Mouse (Mus musculus) thymus, postnatal 0 days (tissue): Measurements from ENCODE around the gene Adgrf5. TPM values are rescaled to one million over a fixed set of nuclear protein-coding genes. Genes with fewer than 3 reads are reported as not detected.

ENCODE experiments used
- DNase-seq: peaks from one replicate; pipeline ENCODE4 v3.0.0-alpha.2; 2015; ENCODE audit warnings: low spot score
- polyA plus RNA-seq: library from polyadenylated mRNA; unstranded; fragments of >200 nt; fragmentation: Nextera tagmentation; extraction: Ambion mirVana; gene quantifications from 2 replicates; pipeline ENCODE4 v1.2.1, GENCODE M21; 2015

The Adgrf5 gene
- polyA plus RNA-seq, 1 experiment from 2014 or later: 2.4 TPM

DNA sequence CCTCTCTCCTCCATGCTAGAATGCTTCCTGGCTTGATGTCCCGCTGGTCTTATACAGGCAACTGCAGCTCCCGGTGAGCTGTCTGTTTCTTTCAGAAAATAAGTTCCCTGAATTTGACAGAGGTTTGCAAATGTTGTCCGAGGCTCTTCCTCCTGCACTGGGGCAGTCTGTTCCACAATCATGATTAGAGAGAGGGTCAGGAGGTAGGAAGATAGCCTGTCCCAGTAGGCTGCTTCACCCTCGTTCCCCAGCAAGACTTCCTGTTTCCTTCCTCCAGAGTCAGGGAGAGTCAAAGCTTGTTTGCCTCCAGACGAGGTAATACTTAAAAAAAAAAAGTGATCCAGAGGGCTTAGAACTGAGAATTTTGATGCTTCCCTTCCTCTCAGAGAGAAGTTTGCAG, 16.3 kb downstream of the Adgrf5 start:
- DNase-seq: no peak

DNA sequence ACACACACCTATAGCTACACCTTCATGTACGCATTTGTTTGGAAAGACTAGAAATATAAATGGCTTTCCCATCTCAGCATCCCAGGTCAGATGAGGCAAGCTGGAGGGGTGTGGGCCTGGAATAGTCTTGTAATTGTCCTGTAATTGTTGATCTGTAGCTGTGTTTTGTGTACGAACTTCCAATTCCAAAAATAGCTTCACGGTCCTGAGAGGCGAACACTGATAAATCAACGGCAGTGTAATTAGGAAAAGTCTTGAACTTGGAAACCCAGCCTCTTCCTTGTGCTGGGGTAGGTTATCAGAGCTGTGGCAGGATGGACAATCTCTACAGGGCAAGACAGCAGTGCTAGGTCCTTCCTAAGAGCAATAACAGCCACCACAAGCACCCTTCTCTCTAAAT, 18.5 kb downstream of the Adgrf5 start:
- no peak for DNase-seq

- DNase-seq: no peak
Observed at GRCm38 (mm10) chr17:43386331-43386730, 26.1 kb downstream of the Adgrf5 start.

- no peak for DNase-seq
Observed at GRCm38 (mm10) chr17:43387171-43387570, 26.9 kb downstream of the Adgrf5 start.

GRCm38 (mm10) chr17:43389256-43389655, 29.0 kb downstream of the Adgrf5 start:
- no peak for DNase-seq

- DNase-seq: no peak
Observed at GRCm38 (mm10) chr17:43392191-43392590, 31.9 kb downstream of the Adgrf5 start.

DNA sequence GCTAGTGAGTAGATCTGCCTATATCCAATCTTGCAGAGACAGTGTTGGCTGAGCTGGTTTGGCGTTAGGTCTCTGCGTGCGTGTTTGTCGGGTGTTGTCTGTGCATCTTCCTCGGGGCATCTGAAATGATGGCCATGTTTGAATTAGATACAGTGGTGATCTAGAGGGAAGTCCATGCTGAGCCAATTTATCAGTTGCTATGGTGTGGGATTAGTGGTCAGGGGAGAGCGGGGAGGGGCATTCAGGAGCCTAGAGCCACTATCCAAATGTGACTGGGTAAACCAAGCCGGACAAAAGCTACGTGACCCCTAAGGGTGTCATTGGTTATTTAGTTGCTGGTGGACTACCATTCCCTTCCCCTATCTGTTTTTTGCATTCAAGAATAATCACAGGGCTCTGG, 33.4 kb downstream of the Adgrf5 start:
- no peak for DNase-seq

GRCm38 (mm10) chr17:43395400-43396258, 35.4 kb downstream of the Adgrf5 start:
- DNase-seq: no peak

DNA sequence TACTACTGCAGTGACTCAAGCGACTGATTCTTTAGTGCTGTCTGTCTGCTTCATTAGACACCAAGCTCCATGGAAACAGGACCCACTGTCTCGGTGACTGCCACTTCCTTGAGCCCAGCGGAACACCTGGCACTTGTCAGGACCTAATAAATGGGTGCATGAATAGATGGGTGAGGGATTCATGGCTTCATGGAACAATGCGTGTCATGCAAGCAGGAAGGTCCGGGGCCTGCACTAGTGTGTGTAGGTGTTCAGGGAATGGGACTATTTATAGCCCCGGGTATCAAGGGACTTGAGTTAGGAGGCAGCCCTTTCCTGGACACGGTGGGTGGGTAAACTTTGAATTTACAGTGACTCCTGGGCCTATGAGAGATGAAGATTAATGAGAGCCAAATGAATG, 38.4 kb downstream of the Adgrf5 start:
- DNase-seq: no peak

DNA sequence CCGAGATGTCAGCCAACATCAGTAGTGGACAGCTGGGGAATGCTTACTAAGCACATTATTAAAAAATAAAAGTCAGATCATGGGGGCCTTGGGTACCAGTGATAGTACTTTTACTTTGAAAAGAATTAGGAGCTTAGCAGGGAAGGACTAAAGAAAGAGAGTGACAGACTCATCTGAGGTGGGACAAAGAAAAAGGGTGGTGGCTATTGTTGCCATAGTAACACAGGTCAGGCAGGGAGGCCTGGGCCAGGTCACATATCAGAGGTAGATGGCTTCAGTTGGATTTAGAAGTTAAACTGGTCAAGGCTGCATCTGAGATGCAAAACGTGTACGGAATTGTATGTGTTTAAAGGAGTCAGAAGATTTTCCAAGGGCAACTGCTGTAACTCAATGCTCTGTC, 38.9 kb downstream of the Adgrf5 start:
- no peak for DNase-seq

DNA sequence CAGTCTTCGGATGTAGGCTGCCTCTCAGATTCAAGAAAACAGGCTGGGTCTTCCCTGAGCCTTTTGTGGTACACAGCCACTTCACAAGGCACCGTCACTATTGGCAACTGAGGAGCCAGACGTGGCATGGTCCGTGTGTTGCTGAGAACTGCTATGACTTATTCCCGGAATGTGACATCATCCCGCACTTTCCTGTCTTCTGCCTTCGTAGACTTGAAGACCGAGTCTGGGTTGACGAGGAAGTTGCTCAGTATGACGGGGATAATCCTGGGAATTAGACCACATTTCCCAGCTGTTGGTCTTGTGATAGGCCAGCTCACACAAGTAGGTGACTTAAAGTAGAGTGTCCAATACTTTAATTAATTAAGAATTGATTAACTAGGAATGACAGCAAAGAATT, 40.2 kb downstream of the Adgrf5 start:
- no peak for DNase-seq

DNA sequence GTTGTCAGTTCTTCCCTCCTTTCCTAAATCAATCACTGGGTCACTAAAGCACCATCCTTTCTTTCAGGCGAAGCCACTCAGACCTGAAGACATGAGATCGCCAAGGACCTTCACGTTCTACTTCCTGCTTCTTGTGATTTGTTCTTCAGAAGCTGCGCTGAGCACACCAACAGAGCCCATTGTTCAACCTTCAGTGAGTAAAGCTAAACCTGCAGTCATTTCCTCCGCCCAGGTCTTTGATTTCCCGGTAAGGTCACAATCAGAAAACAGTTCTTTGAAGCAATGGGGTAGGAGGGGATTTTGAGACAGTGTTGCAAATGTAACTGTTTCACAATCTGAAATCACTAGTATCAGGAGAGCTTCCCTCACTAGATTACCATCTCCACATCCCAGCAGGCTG, 43.6 kb downstream of the Adgrf5 start:
- DNase-seq: no peak

DNA sequence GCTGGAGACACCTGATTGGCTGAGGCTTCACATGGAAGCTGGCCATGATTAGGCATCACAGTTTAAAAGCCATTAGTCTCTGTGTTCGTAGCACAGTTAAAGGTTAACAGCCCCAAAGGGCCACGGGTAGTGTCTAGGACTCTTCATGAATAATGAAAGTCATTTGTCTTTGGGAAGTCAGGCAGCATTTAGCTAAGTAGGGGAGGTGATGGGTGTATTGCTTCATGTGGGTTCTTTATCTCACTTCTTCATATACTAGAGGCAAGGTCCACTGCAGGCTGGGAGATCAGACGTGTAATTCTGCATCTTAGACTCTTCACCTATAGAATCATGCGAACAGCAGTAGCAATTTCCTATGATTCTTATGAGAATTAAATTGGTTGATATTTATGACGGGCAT, 44.2 kb downstream of the Adgrf5 start:
- DNase-seq: no peak

GRCm38 (mm10) chr17:43406321-43406720, 46.1 kb downstream of the Adgrf5 start:
- no peak for DNase-seq

- no peak for DNase-seq
Observed at GRCm38 (mm10) chr17:43407548-43407947, 47.3 kb downstream of the Adgrf5 start.

- no peak for DNase-seq
Observed at GRCm38 (mm10) chr17:43413182-43413581, 52.9 kb downstream of the Adgrf5 start.

GRCm38 (mm10) chr17:43419204-43419603, 59.0 kb downstream of the Adgrf5 start:
- DNase-seq: no peak

DNA sequence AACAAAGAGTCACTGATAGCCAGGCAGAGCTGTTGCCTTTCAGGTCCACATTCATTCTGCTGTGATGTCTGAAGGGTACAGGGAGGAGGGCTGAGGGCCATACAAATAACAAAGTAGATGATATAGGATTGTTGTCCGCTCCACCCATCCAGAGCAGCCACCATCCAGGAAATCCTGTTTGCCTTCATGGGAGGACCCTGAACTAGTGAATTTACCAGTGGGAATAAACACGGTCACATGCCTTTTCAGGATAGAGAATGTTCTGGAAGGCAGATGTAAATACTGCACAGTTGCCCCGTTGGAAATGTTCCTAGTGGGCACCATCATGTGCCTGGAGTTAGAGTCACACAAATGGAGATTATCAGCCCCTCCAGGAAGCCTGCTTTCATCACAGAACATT, 60.1 kb downstream of the Adgrf5 start:
- DNase-seq: no peak

GRCm38 (mm10) chr17:43423953-43424352, 63.7 kb downstream of the Adgrf5 start:
- DNase-seq: no peak

DNA sequence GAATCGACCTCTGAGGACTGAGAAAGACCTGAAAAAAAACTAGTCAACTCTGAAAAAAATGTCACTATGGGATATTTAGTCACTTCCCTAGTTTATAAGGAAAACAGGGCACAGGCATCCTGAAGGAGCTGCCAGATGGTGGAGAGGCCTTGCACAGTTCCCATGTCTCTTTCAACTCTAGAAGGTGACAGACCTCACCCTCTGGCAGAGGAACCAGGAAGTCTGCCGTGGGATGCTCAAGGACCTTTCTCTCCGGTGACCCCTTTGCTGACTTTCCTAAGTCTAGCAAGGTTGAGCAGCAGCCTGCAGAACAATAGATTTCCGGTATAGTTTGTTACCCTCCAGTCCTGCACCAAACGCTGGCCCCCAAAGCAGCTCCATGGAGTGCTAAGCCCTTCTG, 71.4 kb downstream of the Adgrf5 start:
- no peak for DNase-seq

DNA sequence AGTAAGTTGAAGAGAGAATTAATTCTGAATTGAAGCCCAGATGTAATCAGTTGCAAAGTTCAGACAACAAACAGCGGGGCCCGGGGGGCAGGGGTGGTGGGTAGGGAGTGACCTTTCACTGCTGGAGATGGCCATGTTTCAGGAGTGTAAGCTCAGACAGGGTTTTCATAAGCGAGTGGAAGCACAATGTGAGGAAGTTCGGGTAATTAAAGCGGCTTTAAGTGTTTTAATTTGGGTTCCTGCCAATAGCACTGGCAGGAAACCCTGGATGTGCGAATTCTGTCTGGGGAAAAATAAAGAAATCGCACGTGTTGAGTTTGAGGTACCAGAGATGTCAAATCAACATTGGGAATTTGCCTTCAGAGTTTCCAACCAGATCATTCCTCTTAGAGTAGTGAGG, 74.2 kb downstream of the Adgrf5 start:
- no peak for DNase-seq

DNA sequence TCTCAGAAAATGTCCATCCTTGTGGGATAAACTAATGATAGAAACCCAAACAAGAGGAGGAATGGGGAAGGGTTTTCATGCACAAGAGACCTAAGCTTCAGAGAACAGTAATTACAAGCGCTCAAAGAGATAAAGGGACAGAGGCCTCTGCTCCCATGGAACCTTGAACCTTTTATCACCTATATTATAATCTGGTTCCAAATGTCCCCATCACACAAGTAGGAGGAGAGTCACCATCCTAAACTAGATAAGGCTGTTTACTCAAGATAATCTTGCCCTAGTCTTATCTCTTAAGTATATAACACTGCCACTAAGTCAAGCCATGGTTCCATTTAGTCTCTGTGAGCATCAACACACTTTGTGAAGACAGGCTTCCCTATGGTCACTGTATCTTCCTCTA, 91.0 kb downstream of the Adgrf5 start:
- DNase-seq: no peak

GRCm38 (mm10) chr17:43458598-43458997, 98.3 kb downstream of the Adgrf5 start:
- DNase-seq: peak; percentile 65
